Mouse (Mus musculus): ENCODE data around the gene Sbno2. TPM values are rescaled to one million over a fixed set of nuclear protein-coding genes. Genes with fewer than 3 reads are reported as not detected.

Gene Sbno2
- total RNA-seq (2014; rRNA removed) (24.3 TPM in 2 replicates), polyA plus RNA-seq (2015; fragmentation: Nextera tagmentation; extraction: Ambion mirVana) (7.6 TPM in 2 replicates)

DNA sequence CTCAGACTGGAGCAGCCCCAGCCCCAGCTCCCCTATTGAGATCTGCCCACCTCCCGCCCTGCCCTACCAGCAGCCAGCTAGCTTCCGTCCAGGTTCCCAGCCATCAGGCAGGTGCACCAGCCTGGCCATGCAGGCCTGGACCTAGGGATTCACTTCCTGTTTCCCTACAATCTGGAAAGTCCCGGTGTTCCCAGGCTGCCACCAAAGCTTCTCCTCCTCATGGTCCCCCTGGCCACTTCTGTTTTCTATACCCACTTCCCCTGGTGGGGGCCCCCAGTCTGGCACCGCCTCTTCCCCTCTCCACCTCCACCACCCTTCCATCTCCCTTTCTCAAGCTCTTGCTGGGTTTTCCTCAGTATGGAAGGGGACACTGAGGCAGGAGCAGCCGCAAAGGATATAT is at the start of gene Sbno2:
Gene Sbno2, minus strand, starts transcription at position 112 of the 400 bp plus-strand sequence.
- 72% methylated on average over 5 of the region's 5 CpGs for WGBS

GRCm38 (mm10) chr10:80154384-80154783 is 49.0 kb upstream of the Sbno2 start:
- H3K4me2 ChIP-seq (ENCODE audit: low read depth, low read length, poor library complexity, severe bottlenecking): no peak overlapping the region
- peak overlapping the region; percentile 51; the same call in 1 of the 2 replicates for H3K27ac ChIP-seq (ENCODE audit: low read depth, low read length)
- H3K9ac ChIP-seq (replicated peaks; ENCODE audit: low read length, poor library complexity, severe bottlenecking): no peak overlapping the region
- H3K4me3 ChIP-seq (ENCODE audit: low read depth, low read length): no peak overlapping the region
- WGBS: 82% methylated on average over 7 of the region's 7 CpGs
- no peaks in the 10 kb centered on the region for H3K27me3 ChIP-seq (ENCODE audit: insufficient read depth, low read length)
- no peak for TF ChIP-seq CTCF (IDR thresholded peaks at IDR 0.05)
- peaks cover 51% of the 10 kb centered on the region for H3K36me3 ChIP-seq (ENCODE audit: insufficient read depth, low read length)
- peaks cover 22% of the 10 kb centered on the region for H3K4me1 ChIP-seq (ENCODE audit: insufficient read depth, low read length)
- no peaks in the 10 kb centered on the region for H3K9me3 ChIP-seq (ENCODE audit: low read length)
- DNase-seq (ENCODE audit: low spot score): no peak
- no peak for ATAC-seq (ENCODE audit: low FRiP score)

More for the DNA sequence above, at the start of gene Sbno2:
- no peak within 1 kb of the TSS for H3K9ac ChIP-seq (replicated peaks; ENCODE audit: low read length, poor library complexity, severe bottlenecking)
- no peak within 1 kb of the TSS for H3K4me3 ChIP-seq (ENCODE audit: low read depth, low read length)
- no peak within 1 kb of the TSS for H3K27ac ChIP-seq (ENCODE audit: low read depth, low read length)
- H3K27me3 ChIP-seq (ENCODE audit: insufficient read depth, low read length): no peaks in the 10 kb centered on the region
- no peaks in the 10 kb centered on the region for H3K36me3 ChIP-seq (ENCODE audit: insufficient read depth, low read length)
- ATAC-seq (ENCODE audit: low FRiP score) (no peak), DNase-seq (ENCODE audit: low spot score) (no peak)
- H3K4me1 ChIP-seq (ENCODE audit: insufficient read depth, low read length): peaks cover 7% of the 10 kb centered on the region; the same call in 1 of the 2 replicates
- no peak for TF ChIP-seq CTCF (IDR thresholded peaks at IDR 0.05)
- no peak within 1 kb of the TSS for H3K4me2 ChIP-seq (ENCODE audit: low read depth, low read length, poor library complexity, severe bottlenecking)
- H3K9me3 ChIP-seq (ENCODE audit: low read length): no peaks in the 10 kb centered on the region

GRCm38 (mm10) chr10:80153713-80154112 is 48.3 kb upstream of the Sbno2 start:
- DNase-seq (ENCODE audit: low spot score) (no peak), ATAC-seq (ENCODE audit: low FRiP score) (no peak)
- no peak overlapping the region for H3K4me3 ChIP-seq (ENCODE audit: low read depth, low read length)
- peak overlapping the region; percentile 90; the same call in 1 of the 2 replicates for H3K4me2 ChIP-seq (ENCODE audit: low read depth, low read length, poor library complexity, severe bottlenecking)
- peaks cover 51% of the 10 kb centered on the region for H3K36me3 ChIP-seq (ENCODE audit: insufficient read depth, low read length)
- no peaks in the 10 kb centered on the region for H3K9me3 ChIP-seq (ENCODE audit: low read length)
- no peaks in the 10 kb centered on the region for H3K27me3 ChIP-seq (ENCODE audit: insufficient read depth, low read length)
- peak overlapping the region; percentile 98; the same call in 1 of the 2 replicates for H3K27ac ChIP-seq (ENCODE audit: low read depth, low read length)
- H3K4me1 ChIP-seq (ENCODE audit: insufficient read depth, low read length): peaks cover 16% of the 10 kb centered on the region
- TF ChIP-seq CTCF (IDR thresholded peaks at IDR 0.05): no peak
- peak overlapping the region; percentile 54; the same call in 1 of the 2 replicates for H3K9ac ChIP-seq (replicated peaks; ENCODE audit: low read length, poor library complexity, severe bottlenecking)
- WGBS: 75% methylated on average over 19 of the region's 19 CpGs

DNA sequence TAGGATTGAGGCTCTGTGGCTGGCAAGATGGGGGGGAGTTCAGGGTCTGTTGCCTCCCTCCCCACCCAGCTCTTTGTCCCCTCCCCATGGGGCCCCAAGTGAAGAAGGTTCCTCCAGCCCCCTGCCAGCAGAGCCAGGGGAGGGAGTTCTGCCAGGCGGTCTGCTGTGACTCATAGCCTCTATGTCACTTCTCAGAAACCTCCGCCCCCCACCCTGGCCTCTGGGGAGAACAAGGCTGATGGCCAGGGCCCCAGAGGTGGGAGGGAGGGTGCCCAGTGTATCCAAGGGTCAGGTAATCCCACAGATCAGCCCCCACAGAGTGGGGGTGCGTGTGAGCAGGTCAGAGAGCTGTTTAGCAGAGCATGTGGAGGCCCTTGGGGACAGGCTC is 47.5 kb upstream of the Sbno2 start:
- DNase-seq (ENCODE audit: low spot score): no peak
- Histone ChIP-seq H3K9ac (replicated peaks; ENCODE audit: low read length, poor library complexity, severe bottlenecking) (peak overlapping the region; percentile 54), H3K4me2 (ENCODE audit: low read depth, low read length, poor library complexity, severe bottlenecking) (peak overlapping the region; percentile 90), H3K4me3 (ENCODE audit: low read depth, low read length) (peak overlapping the region; percentile 91), H3K27ac (ENCODE audit: low read depth, low read length) (peak overlapping the region; percentile 98), H3K9me3 (ENCODE audit: low read length) (no peaks in the 10 kb centered on the region), H3K4me1 (ENCODE audit: insufficient read depth, low read length) (peaks cover 15% of the 10 kb centered on the region), H3K27me3 (ENCODE audit: insufficient read depth, low read length) (no peaks in the 10 kb centered on the region), H3K36me3 (ENCODE audit: insufficient read depth, low read length) (peaks cover 51% of the 10 kb centered on the region)
- WGBS: 25% methylated on average over 3 of the region's 3 CpGs
- ATAC-seq (ENCODE audit: low FRiP score): no peak
- TF ChIP-seq CTCF (IDR thresholded peaks at IDR 0.05): no peak

DNA sequence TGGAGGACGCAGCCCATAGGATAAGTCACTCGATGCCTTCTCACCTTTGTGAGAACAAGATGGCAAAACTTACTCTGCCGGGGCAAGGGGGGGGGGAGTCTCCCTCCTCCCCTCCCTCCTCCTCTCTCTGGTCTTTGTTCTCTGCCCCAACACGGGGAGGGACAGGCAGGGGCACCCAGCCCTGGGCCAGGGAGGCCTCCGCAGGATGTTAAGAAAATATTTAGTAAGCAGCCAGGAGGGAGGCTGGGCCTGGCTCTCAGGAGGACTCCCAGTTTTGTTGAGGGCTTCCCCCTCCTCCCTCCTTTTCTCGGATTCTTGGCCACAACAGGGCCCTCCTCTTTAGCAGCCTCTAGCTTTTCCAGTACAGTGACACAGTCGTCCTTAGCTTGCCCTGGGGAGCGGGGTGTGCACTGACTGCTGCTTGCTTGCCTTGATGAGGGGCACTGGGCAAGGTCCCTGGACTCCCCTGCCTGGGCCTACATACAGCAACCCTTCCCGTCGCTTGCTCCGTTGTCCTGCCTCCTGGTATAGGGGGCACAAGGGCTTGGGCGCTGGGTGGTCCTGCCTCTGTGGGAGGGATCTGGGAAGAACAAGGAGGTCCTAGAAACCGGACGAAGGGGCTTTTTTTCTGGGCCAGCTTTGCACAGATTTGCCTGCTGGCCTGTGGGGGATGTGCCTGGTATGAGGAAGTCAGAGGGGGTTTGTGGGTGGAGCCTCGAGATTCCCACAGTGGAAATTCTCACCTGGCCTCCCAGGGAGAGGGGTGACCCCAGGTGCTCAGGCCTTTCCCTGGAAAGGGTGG is 46.9 kb upstream of the Sbno2 start:
- DNase-seq (ENCODE audit: low spot score) (no peak), ATAC-seq (ENCODE audit: low FRiP score) (no peak)
- TF ChIP-seq CTCF (IDR thresholded peaks at IDR 0.05): no peak
- peak overlapping the region; percentile 99 for H3K9ac ChIP-seq (replicated peaks; ENCODE audit: low read length, poor library complexity, severe bottlenecking)
- peaks cover 15% of the 10 kb centered on the region for H3K4me1 ChIP-seq (ENCODE audit: insufficient read depth, low read length)
- peak overlapping the region; percentile 98 for H3K27ac ChIP-seq (ENCODE audit: low read depth, low read length)
- H3K36me3 ChIP-seq (ENCODE audit: insufficient read depth, low read length): peaks cover 48% of the 10 kb centered on the region
- peak overlapping the region; percentile 90 for H3K4me2 ChIP-seq (ENCODE audit: low read depth, low read length, poor library complexity, severe bottlenecking)
- 2% methylated on average over 14 of the region's 15 CpGs for WGBS
- peak overlapping the region; percentile 91 for H3K4me3 ChIP-seq (ENCODE audit: low read depth, low read length)
- no peaks in the 10 kb centered on the region for H3K27me3 ChIP-seq (ENCODE audit: insufficient read depth, low read length)
- no peaks in the 10 kb centered on the region for H3K9me3 ChIP-seq (ENCODE audit: low read length)

Data from midbrain, postnatal 0 days (tissue).